Mouse (Mus musculus): Measurements from ENCODE around the gene Ccdc88c.

DNA sequence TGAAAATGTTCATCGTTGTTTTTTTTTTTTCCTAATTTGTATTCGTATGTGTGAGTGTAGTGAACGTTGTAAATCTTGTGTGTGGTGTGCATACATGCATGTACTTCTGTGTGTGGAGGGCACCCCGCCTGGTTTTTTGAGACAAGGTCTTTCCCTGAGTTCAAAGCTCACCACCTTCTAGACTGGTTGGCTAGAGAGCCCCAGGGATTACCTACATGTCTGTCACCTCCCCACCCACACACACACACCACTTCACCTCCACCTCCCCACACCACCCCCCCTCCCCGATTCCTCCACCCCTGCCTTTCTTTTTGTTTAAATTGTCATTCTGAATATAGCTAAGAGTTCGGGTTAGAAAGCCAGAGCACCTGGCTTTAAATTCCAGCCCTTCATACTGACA lies 128.0 kb downstream of the Ccdc88c start:
- TF ChIP-seq CTCF (IDR thresholded peaks at IDR 0.05; ENCODE audit: low read depth): no peak
- no peak for TF ChIP-seq EP300 (IDR thresholded peaks at IDR 0.05; ENCODE audit: low read depth)

Data from liver, embryonic 14.5 days (tissue).